Mouse (Mus musculus): ENCODE results near the gene P2ry10b. TPM values are rescaled to one million over a fixed set of nuclear protein-coding genes. Genes with fewer than 3 reads are reported as not detected.

Gene P2ry10b
- polyA plus RNA-seq (2011; ENCODE audit: insufficient read depth, insufficient read length, low read depth, missing spikeins), result not detected in 2 replicates

GRCm38 (mm10) chrX:107148681-107149080 is at the start of gene P2ry10b:
P2ry10b (plus strand) TSS chrX:107148927.
- TF ChIP-seq EP300 (IDR thresholded peaks at IDR 0.05; ENCODE audit: insufficient read depth, low read depth, low read length) (no peak), CTCF (IDR thresholded peaks at IDR 0.05; ENCODE audit: low read depth, low read length) (no peak), POLR2A (IDR thresholded peaks at IDR 0.05; ENCODE audit: insufficient read depth, low read length) (no peak)
- H3K36me3 ChIP-seq (ENCODE audit: control insufficient read depth, insufficient read depth, low read length, poor library complexity, severe bottlenecking), result no peaks in the 10 kb centered on the region

GRCm38 (mm10) chrX:107116333-107116732 is 32.4 kb upstream of the P2ry10b start:
- H3K4me1 ChIP-seq (ENCODE audit: control insufficient read depth, insufficient read depth, low read length), result no peaks in the 10 kb centered on the region
- no peaks in the 10 kb centered on the region for H3K9me3 ChIP-seq (replicated peaks; ENCODE audit: control insufficient read depth, insufficient read depth, low read length, poor library complexity, severe bottlenecking)
- TF ChIP-seq EP300 (IDR thresholded peaks at IDR 0.05; ENCODE audit: insufficient read depth, low read depth, low read length), result no peak
- TF ChIP-seq CTCF (IDR thresholded peaks at IDR 0.05; ENCODE audit: low read depth, low read length), result no peak
- TF ChIP-seq POLR2A (IDR thresholded peaks at IDR 0.05; ENCODE audit: insufficient read depth, low read length), result no peak
- H3K4me3 ChIP-seq (ENCODE audit: low read depth, low read length), result no peak overlapping the region
- H3K27ac ChIP-seq (ENCODE audit: insufficient read depth, low read length), result no peak overlapping the region
- no peak overlapping the region for H3K9ac ChIP-seq (ENCODE audit: low read depth, poor library complexity, severe bottlenecking)
- no peaks in the 10 kb centered on the region for H3K36me3 ChIP-seq (ENCODE audit: control insufficient read depth, insufficient read depth, low read length, poor library complexity, severe bottlenecking)
- H3K27me3 ChIP-seq (ENCODE audit: control insufficient read depth, insufficient read depth, low read length, poor library complexity, severe bottlenecking), result no peaks in the 10 kb centered on the region

More at GRCm38 (mm10) chrX:107148681-107149080, at the start of gene P2ry10b:
- Histone ChIP-seq H3K27ac (ENCODE audit: insufficient read depth, low read length) (no peak within 1 kb of the TSS), H3K9me3 (replicated peaks; ENCODE audit: control insufficient read depth, insufficient read depth, low read length, poor library complexity, severe bottlenecking) (no peaks in the 10 kb centered on the region), H3K9ac (ENCODE audit: low read depth, poor library complexity, severe bottlenecking) (no peak within 1 kb of the TSS), H3K4me3 (ENCODE audit: low read depth, low read length) (no peak within 1 kb of the TSS), H3K4me1 (ENCODE audit: control insufficient read depth, insufficient read depth, low read length) (no peaks in the 10 kb centered on the region), H3K27me3 (ENCODE audit: control insufficient read depth, insufficient read depth, low read length, poor library complexity, severe bottlenecking) (no peaks in the 10 kb centered on the region)

- no peaks in the 10 kb centered on the region for H3K4me1 ChIP-seq (ENCODE audit: control insufficient read depth, insufficient read depth, low read length)
- TF ChIP-seq CTCF (IDR thresholded peaks at IDR 0.05; ENCODE audit: low read depth, low read length) (no peak), POLR2A (IDR thresholded peaks at IDR 0.05; ENCODE audit: insufficient read depth, low read length) (no peak)
- no peaks in the 10 kb centered on the region for H3K36me3 ChIP-seq (ENCODE audit: control insufficient read depth, insufficient read depth, low read length, poor library complexity, severe bottlenecking)
Observed at GRCm38 (mm10) chrX:107116987-107117386, 31.7 kb upstream of the P2ry10b start.

GRCm38 (mm10) chrX:107143184-107143583 is 5.5 kb upstream of the P2ry10b start:
- no peak overlapping the region for H3K9ac ChIP-seq (ENCODE audit: low read depth, poor library complexity, severe bottlenecking)
- no peaks in the 10 kb centered on the region for H3K27me3 ChIP-seq (ENCODE audit: control insufficient read depth, insufficient read depth, low read length, poor library complexity, severe bottlenecking)
- TF ChIP-seq CTCF (IDR thresholded peaks at IDR 0.05; ENCODE audit: low read depth, low read length) (no peak), POLR2A (IDR thresholded peaks at IDR 0.05; ENCODE audit: insufficient read depth, low read length) (no peak), EP300 (IDR thresholded peaks at IDR 0.05; ENCODE audit: insufficient read depth, low read depth, low read length) (no peak)
- no peaks in the 10 kb centered on the region for H3K36me3 ChIP-seq (ENCODE audit: control insufficient read depth, insufficient read depth, low read length, poor library complexity, severe bottlenecking)
- H3K9me3 ChIP-seq (replicated peaks; ENCODE audit: control insufficient read depth, insufficient read depth, low read length, poor library complexity, severe bottlenecking), result no peaks in the 10 kb centered on the region
- no peak overlapping the region for H3K27ac ChIP-seq (ENCODE audit: insufficient read depth, low read length)
- H3K4me1 ChIP-seq (ENCODE audit: control insufficient read depth, insufficient read depth, low read length), result no peaks in the 10 kb centered on the region
- no peak overlapping the region for H3K4me3 ChIP-seq (ENCODE audit: low read depth, low read length)

More at GRCm38 (mm10) chrX:107116987-107117386, 31.7 kb upstream of the P2ry10b start:
- H3K27me3 ChIP-seq (ENCODE audit: control insufficient read depth, insufficient read depth, low read length, poor library complexity, severe bottlenecking), result no peaks in the 10 kb centered on the region
- H3K9ac ChIP-seq (ENCODE audit: low read depth, poor library complexity, severe bottlenecking), result no peak overlapping the region
- H3K27ac ChIP-seq (ENCODE audit: insufficient read depth, low read length), result no peak overlapping the region
- H3K4me3 ChIP-seq (ENCODE audit: low read depth, low read length), result no peak overlapping the region
- no peaks in the 10 kb centered on the region for H3K9me3 ChIP-seq (replicated peaks; ENCODE audit: control insufficient read depth, insufficient read depth, low read length, poor library complexity, severe bottlenecking)

- no peaks in the 10 kb centered on the region for H3K4me1 ChIP-seq (ENCODE audit: control insufficient read depth, insufficient read depth, low read length)
- TF ChIP-seq EP300 (IDR thresholded peaks at IDR 0.05; ENCODE audit: insufficient read depth, low read depth, low read length) (no peak), CTCF (IDR thresholded peaks at IDR 0.05; ENCODE audit: low read depth, low read length) (no peak), POLR2A (IDR thresholded peaks at IDR 0.05; ENCODE audit: insufficient read depth, low read length) (no peak)
- H3K27me3 ChIP-seq (ENCODE audit: control insufficient read depth, insufficient read depth, low read length, poor library complexity, severe bottlenecking), result no peaks in the 10 kb centered on the region
- no peak overlapping the region for H3K4me3 ChIP-seq (ENCODE audit: low read depth, low read length)
- no peak overlapping the region for H3K27ac ChIP-seq (ENCODE audit: insufficient read depth, low read length)
- H3K9me3 ChIP-seq (replicated peaks; ENCODE audit: control insufficient read depth, insufficient read depth, low read length, poor library complexity, severe bottlenecking), result no peaks in the 10 kb centered on the region
- no peak overlapping the region for H3K9ac ChIP-seq (ENCODE audit: low read depth, poor library complexity, severe bottlenecking)
- H3K36me3 ChIP-seq (ENCODE audit: control insufficient read depth, insufficient read depth, low read length, poor library complexity, severe bottlenecking), result no peaks in the 10 kb centered on the region
Observed at GRCm38 (mm10) chrX:107143930-107144329, 4.8 kb upstream of the P2ry10b start.

- H3K27ac ChIP-seq (ENCODE audit: insufficient read depth, low read length), result no peak overlapping the region
- no peaks in the 10 kb centered on the region for H3K36me3 ChIP-seq (ENCODE audit: control insufficient read depth, insufficient read depth, low read length, poor library complexity, severe bottlenecking)
- H3K27me3 ChIP-seq (ENCODE audit: control insufficient read depth, insufficient read depth, low read length, poor library complexity, severe bottlenecking), result no peaks in the 10 kb centered on the region
- no peak overlapping the region for H3K4me3 ChIP-seq (ENCODE audit: low read depth, low read length)
- TF ChIP-seq CTCF (IDR thresholded peaks at IDR 0.05; ENCODE audit: low read depth, low read length), result no peak
- TF ChIP-seq POLR2A (IDR thresholded peaks at IDR 0.05; ENCODE audit: insufficient read depth, low read length), result no peak
- no peak for TF ChIP-seq EP300 (IDR thresholded peaks at IDR 0.05; ENCODE audit: insufficient read depth, low read depth, low read length)
- H3K9me3 ChIP-seq (replicated peaks; ENCODE audit: control insufficient read depth, insufficient read depth, low read length, poor library complexity, severe bottlenecking), result no peaks in the 10 kb centered on the region
- H3K9ac ChIP-seq (ENCODE audit: low read depth, poor library complexity, severe bottlenecking), result no peak overlapping the region
- H3K4me1 ChIP-seq (ENCODE audit: control insufficient read depth, insufficient read depth, low read length), result no peaks in the 10 kb centered on the region
Observed at GRCm38 (mm10) chrX:107149391-107149993, 765 bp downstream of the P2ry10b start.
